Mouse (Mus musculus) gastrocnemius, adult 8-10 months (tissue): Measurements from ENCODE around the gene Ldlrad3. TPM values are rescaled to one million over a fixed set of nuclear protein-coding genes. Genes with fewer than 3 reads are reported as not detected.
A peak's percentile ranks its signal among the peaks of the same experiment; 100 is the strongest.

Source experiments
- DNase-seq, 2 experiments: peaks; one replicate each; pipeline ENCODE4 v3.0.0; 2022; ENCODE audit warnings: low spot score in 2 of 2
- total RNA-seq, 4 experiments: library from RNA; stranded (reverse); gene quantifications; 2 replicates each; pipeline ENCODE4 v1.2.4; 2022

The Ldlrad3 gene
- total RNA-seq, 4 experiments from 2014 or later = 3.4 to 4.9 (median 3.8) TPM

DNA sequence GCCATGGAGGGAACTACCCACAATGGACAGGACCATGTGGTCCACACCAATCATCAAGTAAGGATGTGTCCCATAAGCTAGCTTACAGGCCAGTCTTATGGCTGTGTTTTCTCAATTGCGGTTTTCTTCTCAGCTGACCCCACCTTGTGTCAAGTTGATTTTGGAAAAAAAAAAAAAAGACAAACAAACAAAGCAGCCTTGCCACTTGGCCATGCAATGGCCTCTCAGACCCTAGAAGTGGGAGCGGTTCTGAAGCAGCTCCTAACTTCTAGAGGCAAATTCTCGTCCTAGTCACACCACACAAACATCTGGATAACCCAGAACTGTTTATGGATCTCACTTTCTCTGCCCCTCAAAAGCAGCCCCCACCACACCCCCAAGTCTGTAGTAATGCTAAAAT lies 41.1 kb downstream of the Ldlrad3 start:
- DNase-seq = no peak

DNA sequence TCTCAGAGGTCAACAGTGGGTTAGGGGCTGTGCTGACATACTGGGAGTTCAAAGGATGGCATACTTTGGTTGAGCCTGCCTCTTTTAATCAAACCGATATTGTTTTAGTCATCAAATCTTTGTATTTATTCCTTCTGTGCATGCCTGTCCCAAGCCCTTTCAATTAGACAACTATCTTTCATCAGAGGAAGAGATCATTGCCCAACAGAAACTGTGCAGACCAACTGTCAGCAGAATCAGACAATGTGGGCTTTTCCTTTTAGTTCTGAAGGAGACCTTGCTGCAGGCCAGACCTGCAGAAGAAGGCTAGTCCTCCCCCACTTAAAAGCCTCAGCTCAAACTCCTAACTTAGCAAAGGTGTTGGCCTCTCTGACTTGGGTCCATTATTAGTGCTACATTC lies 41.9 kb downstream of the Ldlrad3 start:
- no peak for DNase-seq

DNA sequence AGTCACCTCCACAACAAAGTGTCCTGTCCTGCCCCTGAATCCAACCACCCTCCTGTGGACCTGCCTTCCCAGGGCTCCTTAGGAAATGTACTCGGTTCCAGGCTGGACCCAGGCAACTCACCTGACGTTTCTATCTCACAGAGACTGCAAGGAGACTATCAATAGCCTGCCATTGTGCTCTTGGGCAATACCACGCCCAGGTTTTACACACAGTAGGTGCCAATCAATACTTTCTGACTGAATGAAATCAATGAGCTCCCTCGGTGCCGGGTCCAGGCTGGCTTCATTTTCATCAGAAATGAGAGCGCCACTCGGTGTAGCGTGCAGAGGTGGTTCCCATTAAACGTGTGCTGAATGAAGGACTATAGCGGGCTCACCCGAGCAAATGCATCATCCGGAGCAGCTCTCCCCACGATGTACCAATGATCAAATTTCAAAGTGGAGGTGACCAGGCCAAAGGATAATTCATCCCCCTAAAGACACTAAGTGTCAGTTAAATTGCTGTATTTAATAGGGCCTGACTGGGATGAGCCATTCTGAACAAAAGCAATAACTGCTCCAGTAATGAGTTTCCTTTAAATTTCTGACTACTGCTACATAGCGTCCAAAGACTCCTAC lies 43.4 kb downstream of the Ldlrad3 start:
- no peak for DNase-seq

DNA sequence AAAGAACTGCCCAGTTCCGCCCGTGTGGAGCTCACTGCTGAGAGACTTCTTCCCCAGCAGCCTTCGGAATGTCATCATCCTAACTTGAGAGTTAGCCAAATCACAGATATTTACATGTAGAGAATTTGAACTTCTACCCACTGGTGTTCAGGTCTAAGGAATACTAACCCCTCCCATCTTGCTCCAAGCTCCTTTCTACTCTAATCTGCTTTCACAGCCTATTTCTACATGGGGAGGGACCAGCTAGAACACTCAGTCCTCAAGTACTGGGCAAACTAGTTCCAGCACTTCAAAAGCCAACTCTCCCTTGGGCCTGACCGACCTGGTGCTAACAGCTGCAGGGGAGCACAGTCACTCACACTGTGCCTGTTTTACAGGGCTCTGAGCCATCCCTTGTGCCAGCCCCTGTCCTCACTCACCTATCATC lies 44.0 kb downstream of the Ldlrad3 start:
- no peak for DNase-seq

DNA sequence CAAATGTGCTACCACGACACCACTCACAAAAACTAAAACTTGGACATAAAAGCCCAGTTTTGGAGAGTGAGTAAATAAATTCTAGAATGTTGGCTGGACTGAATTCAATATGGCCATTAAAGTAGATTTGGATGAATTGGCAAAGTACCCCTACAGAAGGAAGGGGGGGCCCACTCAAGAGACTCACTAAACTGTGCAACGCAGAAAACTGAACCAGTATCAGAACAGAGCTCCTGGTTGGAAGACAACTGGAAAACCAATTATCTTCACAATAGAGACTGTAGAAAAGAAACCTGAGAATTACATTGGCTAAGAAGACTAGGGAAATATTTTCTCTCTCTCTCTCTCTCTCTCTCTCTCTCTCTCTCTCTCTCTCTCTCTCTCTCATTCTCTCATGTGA lies 45.0 kb downstream of the Ldlrad3 start:
- no peak for DNase-seq

DNA sequence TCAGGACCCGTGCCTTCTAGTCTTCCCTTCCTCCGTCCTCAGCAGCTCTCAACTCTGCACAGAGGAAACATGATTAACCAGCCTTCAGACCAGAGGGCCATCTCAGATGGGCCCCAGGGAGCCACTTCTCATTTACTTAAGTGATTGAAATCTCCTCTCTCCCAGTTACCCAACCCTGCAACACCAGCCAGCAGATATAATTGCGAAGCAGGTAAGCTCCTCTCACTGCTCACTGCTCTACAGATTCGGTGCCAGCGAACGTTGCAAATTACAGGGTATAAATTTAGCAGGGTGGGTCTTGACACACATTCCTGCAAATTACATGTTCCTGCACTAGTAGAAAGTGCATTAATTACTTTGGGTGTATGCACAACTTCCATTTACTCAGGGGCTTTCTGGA lies 48.3 kb downstream of the Ldlrad3 start:
- no peak for DNase-seq

DNA sequence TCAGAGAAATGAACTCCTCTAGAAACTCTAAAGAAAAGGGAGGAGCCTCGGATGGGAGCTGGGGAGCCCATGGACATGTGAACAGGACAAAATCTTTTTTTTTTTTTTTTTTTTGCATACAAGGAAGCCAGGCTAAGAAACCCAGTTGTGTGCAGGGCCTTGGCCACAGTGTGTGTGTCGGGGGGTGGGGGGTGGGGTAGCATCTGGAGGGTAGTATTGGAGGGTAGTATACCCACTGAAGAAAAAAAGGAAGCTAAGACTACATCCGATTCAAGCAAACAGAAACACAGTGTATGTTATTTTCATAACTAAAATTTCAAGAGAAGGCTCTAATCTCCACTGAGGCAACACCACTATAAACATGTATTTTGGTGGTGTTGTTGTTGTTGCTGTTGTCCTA lies 50.0 kb downstream of the Ldlrad3 start:
- no peak for DNase-seq

DNA sequence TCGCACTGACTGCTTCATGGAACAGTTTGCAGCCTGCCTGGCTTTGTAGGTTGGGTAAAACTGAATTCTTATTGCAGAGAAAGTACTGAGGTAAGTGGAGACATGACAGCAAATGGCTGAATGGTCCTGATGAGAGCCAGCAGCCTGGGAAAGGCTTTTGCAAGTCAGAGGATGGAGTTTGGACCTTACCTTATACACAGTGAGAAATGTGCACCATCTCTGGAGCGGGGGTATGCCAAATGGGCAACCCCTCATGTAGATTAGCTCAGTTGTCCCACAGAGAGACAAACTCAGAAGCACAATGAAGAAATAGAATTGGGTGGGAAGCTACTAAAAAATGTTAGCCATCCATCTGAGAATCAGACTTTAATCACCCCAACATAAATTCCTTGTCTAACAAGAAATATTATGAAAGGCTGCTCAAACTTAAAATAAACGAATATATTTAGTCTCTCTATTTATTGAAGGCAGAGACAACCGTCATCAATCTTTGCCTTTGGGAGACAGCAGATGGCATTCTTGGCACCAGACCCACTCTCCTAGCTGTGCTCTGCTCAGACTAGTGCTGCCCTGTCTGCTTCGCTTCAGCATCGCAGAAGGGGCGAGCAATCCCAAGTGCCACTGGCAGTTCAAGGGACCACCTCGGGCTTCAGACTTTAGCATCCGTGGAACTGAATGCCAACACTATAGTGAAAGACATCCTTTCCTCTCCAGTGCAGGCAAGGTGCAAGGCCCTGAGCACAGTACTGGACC lies 51.5 kb downstream of the Ldlrad3 start:
- DNase-seq = no peak

DNA sequence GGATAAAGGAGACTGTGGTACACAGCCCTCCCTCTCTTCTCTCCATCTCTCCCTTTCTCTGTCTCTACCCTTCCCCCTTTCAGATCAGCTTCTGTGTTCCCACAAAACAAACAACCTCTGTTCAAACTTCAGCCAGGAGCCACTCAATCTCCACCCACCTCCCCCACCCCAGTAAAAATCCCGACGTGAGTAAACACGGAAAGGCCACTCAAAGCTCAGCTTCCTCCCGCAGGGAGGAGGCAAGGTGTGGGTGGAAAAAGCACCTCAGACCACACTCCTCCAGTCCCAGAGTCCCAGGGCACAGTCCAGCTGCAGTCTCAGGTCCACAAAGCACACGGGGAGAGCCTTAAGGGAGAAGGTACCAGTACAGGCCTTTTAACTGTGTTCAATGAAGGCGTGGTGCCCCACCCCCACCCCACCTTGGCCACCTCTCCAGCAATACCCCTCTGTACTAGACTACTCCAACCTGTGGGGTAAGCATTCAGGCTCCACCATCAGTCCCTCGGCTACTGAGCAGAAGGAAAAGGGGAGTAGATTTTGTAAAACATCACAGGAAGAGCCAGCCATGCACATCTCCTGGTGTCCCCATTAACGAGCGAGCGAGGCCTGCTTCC lies 53.1 kb downstream of the Ldlrad3 start:
- no peak for DNase-seq

DNA sequence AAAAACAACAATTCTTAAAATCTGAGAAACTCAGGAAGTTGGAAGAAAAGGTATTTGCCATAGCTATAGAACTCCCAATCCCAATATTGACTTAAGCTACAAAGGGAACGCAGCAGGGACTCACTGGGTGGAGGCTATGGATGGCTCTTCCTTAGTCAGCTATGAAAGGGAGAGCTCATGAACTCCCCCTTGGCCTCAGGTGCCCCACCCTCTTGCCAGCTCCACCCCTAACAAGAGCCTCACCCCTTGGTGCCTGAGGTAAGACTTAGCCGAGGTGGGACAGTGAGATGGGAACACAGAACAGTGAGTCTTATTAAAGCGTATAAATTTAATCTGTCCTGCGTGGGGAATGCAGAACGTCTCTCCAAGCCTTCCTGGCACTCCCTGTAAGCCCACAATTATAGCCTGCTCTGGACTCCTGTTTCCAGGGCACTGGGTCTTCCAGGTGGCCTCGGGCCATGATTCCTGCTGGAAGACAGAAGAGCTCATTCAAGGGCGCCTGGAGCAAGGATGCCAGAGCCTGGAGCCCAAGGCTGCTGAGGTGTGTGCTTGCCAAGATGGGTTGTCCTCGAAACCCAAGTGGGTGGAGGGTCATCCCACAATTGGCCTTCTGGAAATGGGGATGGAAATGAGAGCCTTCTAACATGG lies 55.9 kb downstream of the Ldlrad3 start:
- DNase-seq = peak; percentile 50 to 75

DNA sequence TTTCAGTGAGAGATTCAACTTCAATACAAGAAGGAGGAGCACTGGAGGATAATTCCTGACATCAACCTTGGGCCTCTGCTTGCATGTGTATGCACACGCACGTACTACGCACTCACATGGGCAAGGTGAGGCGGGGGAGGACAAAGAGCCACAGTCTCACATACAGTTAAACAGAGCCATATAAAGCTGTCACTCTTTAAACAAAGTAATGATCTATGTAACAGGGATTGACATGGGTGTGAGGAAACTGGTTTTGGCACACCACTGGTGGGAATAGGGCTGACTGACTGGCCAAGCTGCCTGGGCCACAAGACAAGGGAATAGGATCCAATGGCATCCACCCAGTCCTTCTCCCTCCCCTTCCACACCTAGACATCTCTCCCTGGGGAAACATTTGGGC lies 57.0 kb downstream of the Ldlrad3 start:
- DNase-seq = no peak

DNA sequence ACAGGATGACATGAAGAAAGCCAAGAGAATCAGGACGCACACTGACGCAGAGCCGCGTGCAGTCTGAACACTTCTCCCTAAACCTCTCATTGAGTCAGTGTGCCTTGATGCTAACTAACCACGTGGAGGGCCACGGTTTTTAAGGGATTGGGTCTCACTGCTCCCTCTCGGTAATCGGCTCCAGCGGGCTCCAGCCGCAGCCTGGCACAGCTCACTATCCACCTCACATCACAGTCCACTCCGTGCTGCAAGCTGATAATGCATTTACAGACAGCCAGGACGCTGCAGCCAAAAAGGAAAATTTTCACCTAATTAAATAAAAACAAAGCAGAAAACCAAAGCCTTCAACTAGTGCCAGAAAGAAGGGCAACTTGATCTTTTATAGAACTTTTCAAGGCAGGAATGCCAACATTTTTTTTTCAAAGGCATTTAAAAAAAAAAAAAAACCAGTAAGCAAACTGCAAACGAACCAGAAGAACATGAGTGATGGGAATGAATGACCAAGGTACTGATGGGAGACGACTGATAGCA lies 57.6 kb downstream of the Ldlrad3 start:
- no peak for DNase-seq

DNA sequence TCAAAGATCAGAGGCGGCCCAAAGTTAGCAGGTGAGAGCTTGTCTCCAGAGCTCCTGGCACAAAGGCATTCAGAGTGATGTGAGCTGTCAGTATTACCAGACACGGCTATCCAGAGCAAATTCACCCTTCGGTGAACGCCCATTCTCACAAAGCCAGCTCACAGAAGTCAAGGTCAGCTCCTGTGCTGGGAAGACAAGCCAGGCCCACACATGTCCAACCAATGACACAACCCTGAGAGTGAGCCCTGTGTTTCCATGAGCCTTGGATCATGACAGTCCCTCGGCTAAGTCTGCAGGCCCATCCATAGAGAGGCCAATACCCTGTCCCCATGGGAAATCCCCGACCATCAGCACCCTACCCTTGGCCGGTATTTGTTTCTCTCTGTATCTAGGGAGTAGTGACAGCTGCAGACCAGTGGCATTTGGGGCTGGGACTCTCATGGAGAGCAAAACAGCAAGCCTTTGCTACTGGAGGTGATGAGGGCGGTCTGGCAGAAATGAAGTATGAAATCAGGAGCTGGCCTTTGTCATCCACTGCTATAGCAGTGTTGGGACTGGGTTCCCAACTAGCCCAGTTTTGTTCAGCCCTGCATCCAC lies 58.3 kb downstream of the Ldlrad3 start:
- no peak for DNase-seq

DNA sequence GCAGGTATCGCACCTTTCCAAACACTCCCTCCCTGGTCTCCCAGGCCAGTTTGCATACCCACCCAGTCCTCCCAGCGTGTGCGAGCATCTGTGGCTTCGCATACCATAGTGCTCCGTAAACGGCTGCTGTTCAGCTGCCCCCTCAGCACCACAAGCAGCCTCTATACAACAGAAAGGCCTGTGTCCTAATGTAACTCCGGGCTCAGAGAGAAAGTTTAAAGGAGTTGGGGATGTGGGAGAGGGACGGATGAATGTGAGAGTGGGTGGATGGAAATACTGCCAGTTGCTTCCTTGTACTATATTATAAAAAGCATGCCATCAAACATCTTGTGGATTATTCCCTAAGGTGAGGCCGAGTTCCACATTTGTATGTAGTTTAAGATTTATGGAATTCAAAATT lies 59.0 kb downstream of the Ldlrad3 start:
- no peak for DNase-seq

DNA sequence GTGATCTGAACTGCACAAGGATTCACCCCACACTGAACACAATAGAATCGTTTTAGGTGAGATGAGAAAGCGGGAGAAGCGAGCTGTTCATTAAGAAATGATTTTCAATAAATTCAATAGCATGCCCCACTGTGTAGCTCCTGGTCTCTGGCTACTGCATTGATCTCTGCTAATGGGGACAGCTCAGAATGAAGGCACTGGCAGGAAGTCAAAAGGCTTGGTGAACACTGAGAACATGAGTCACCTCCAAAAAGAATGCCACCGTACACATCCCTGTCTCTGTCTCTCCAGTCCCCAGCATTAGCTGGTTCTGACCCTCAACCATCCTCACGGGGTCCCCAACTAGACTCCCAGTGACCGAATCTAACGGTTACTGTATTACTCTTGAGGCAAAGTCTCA lies 60.1 kb downstream of the Ldlrad3 start:
- DNase-seq = no peak

DNA sequence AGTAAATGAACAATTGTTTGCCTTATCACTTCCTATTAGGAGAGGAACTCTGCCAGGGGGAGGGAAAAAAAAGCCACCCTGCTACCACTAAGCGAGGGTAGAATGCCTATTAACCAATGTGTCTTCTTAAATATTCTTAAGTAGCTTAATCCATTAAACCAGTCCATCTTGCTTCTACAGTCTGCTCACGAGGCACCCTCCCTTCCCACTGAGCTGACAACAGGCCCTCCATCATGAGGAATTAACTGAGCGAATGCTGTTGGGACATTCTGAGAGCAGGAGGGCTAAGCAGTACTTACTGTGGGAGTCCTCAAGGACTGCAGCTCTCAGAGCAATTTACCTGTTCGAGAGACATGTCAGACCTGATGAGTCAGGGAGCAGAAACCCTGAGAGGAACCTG lies 61.1 kb downstream of the Ldlrad3 start:
- DNase-seq = no peak

DNA sequence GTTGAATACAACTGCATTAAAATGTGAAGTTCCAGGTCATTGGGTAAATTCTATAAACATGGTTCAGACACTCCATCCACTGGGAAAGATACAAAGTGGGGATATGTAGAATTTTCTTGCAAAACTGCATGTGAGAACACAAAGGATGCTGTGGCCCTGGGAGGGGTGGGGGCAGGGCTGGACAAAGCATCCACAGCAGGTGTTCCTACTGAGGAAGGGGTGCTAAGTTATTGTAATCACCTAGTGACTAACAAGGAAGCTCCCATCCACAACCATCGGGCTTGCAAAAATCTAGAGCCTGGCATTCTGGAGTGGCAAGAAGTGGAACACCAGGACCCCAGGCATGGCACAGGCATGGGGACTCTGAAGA lies 64.1 kb downstream of the Ldlrad3 start:
- no peak for DNase-seq

DNA sequence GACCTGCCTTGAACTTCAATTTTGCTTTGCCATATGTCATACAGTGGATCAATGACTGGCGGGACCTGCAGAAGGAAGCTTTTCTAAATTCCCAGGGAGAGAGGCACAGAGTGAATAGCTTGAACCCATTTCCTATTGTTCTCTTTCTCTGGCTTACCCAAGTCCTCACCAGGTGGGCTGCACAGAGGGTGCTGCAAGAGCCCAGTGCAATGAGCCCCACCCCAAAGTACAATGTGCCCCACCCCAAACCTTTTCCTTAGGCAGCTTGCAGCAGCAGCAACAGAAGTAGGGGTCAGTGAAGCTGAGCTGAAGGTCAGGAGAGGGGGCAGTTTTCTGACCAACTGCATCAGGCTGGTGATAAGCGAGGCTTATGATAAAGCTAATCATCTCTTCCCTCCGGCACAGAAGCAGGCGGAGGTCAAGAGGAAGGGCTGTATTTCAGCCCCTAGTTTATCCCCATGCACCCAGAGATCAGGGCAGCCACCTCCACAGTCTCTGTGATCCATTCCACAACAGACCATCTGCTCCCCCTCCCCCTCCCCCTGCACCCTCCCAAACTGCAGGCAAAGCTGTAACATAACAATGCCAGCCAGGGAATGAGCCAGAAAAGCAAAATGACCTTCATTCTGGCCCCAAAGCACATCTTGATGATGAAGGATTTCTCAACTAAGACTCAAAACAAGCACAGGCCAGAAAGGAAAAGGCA lies 64.6 kb downstream of the Ldlrad3 start:
- DNase-seq = no peak

DNA sequence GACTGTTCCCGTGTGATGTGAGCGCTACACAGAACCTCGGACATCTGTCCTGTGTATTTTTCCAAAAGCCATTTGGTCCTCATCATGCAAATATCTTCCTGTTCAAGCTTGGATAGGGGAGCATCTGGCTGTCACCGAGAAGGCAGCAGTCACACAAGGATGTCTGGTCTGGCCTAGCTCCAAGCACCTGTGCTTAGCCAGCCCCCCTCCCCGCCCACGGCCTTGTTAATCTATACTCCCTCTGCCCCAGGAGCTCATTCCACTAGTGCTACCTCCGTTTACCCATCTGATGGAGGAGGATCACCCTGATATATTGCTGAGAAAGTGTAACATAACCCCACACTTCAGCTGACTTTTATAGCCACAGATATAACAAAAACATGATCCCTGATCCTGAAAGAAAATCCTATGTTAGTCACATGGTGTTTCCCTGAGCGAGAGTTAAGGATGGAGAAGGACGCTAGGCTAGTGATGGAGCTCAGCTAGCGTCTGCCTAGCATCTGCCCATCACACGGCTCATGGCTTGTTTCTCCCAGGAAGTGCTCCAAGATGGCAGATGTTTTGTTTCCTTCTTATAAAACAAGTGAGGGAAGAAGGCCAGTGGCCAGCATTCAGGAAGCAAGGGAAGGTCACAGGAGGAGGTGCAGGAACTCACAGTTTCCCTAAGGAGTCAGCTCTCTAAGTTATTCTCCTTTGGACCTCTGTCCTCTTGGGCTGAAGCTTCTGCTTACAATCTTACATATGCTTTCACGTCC lies 66.3 kb downstream of the Ldlrad3 start:
- no peak for DNase-seq

DNA sequence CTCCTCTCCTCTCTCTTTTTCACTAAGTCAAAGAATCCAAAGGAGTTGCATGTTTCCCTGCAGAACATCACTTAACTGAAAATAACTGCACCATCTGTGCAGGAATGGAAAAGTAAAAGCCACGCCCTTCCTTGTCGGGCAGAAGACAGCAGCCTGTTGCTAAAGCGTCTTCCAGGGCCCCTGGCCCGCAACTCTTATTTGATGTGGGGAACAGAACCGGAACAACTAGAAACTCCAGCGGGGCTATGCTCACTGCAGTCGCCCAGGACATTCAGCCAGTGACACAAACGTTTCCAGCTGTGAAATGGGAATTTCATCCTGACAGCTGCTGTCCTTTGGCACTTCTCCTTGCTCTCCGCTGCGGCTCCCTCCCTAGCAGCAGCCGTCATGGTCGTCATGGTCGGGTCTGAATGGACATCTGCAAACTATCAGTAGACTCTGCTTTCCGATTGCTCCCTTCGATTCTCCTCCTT lies 67.2 kb downstream of the Ldlrad3 start:
- DNase-seq = peak; percentile 35 to 56
